Mouse (Mus musculus) right cerebral cortex, postnatal 36 days (tissue): ENCODE measurements around the gene Cnot4.
A peak's percentile ranks its signal among the peaks of the same experiment; 100 is the strongest.

Experiments used
- DNase-seq, 2 experiments: peaks; one replicate each; pipeline ENCODE4 v3.0.0; 2022; ENCODE audit warnings: low spot score in 2 of 2, mixed read lengths in 1 of 2

Cnot4 gene

DNA sequence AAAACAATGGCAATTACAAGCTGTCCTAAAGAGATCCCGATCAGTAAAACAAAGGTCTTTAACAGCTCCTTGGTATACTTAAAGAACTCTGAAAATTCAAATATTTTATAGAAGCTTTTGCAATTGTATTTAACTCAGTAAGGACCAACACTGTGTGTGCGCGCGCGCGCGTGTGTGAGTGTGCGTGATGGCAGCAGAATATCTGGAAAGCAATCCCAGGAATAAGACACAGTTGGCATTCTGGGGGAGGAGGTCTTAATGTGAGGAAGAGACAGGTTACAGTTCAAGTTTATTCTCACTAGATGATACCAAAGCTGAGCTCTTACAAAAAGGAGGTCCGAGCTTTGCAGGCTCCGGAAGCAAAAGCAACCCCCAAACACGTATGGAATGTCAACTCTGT lies 100.2 kb downstream of the Cnot4 start:
- no peak for DNase-seq

DNA sequence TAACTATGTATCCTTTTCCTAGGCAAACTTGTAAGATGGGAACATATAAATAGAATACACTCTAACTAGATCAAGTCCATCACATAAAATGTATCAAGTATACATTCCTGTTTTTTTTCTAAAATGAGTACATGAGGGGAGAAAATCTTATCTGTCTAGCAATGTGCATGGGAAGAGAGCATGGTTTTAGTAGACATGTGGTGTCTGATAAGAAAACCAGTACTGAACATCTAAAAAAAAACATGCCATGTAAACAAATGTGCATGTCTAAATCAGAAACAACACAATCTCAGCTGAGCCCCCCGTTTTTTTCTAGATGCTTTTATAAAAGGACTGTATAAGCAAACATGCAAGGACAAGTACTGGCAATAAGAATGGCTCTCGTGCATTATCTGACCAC lies 100.8 kb downstream of the Cnot4 start:
- DNase-seq: no peak

DNA sequence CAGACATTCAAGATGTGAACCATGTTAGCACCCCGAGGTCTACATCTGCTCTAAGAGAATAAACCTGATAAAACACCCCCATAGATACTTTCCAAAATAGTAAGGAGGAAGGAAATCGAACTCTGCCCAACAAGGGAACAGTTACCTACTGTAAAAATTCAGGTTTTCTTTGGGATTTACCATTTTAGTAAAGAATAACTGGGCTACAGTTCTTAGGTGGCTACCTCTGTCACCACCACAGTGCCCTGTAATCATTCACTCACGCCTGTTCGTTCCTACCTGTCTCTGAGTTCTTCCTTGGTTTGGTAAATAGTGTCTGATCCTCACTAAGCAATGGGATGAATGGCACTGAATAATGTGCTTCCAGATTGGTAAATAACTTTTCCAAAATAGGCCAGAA lies 102.7 kb downstream of the Cnot4 start:
- DNase-seq: no peak

DNA sequence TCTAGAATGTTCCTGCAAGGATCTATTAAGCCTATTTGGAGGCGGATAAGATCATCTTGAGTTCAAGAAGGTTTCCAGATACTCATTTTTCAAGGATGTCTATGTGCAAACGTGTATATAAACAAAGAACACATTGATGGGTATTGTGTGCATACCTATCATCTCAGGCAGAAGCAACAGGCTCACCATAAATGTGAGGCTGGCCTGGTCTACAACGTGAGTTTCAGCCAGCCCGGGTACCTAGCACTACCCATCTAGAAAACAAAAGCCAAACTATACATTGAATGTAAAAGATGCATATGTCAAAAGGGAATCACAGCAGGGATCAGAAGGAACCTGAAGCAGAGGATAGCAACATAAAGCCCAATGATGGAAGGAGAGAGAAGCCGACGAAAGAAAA lies 103.3 kb downstream of the Cnot4 start:
- DNase-seq: no peak

DNA sequence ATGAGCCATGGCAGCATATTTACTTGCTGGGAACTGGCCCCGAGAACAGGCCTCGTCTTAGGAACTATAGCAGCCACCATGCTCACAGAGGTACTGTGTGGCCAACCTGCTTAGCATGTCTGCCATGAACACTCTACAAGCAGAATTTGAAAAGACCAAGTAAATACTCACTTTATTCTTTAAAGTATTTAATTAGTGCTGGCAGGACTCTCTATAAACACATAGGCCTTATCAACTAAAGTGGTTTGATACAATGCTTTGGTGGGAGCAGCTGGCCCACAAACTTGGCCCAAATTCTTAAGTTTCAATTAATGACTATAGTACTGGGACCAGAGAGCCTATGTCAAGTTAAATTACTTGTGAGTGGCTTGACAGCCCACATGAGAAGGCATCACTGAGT lies 105.5 kb downstream of the Cnot4 start:
- no peak for DNase-seq

DNA sequence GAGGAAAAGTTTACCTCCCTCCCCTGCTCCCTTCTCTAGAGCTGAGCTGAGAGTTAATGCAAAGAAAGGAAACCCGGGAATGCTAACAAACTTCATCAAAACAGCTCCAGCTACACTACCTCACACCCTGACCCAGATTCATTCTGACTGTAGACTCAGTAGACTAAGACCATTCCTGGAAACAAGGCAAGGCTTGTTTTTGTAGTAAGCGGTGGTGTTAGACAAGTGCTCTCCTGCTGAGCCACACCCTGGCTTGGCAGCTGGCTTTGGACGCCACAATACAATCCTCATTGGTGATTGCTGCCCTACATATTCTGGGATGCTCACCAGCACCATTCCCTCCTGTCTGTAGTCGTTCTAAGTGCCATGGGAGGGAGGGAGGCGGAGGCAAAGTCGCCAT lies 106.3 kb downstream of the Cnot4 start:
- no peak for DNase-seq

DNA sequence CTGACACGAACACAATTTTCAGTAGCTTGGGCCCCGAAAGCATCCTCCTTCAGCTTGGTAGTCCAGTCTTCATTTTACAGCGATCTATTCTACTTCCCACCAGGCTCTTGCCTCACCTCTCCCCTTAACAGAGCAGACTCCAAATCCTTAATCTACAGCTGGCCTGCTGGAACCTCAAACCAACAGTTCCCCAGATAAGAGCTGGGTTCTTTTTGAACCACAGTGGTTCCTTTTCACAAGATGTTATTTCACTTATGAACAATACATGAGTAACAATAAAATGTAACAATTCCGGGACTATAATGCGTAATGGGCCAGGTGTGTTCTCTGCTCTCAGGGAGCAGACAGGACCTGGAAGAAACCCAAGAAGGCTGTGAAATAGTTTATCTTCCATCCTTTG lies 116.9 kb downstream of the Cnot4 start:
- no peak for DNase-seq

DNA sequence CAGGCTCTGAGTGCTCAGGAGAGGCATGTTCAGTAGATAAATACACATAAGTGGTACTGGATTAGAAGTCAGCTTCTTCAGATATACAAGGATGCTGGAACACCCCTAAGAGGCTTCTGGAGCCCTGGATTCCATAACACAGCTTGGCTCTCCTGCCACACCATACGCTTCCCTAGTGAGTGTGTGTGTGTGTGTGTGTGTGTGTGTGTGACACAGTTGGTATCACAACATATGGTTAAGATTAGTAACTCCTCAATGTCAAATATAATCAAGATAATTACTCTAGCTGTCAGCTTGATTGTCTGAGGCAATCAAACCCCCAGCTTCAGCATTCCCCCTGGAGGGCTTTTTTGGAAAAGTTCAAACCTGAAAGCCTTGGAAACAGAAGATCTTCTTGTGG lies 121.6 kb downstream of the Cnot4 start:
- no peak for DNase-seq

DNA sequence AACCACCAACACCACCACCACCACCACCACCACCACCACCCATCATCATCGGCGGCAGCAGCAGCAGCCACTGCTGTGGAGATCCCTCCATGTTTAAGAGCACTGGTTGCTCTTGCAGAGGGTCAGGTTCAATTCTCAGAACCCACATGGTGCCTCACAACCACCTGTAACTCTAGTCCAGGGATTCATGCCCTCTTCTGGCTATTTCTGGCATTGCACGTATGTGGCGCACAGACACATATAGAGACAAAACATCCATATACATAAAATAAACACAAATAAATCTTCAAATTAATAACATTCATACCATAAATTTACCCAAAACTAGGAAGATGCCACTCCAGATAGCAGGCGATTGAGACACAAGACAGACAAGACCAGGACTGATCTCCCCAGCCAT lies 122.8 kb downstream of the Cnot4 start:
- DNase-seq: no peak

DNA sequence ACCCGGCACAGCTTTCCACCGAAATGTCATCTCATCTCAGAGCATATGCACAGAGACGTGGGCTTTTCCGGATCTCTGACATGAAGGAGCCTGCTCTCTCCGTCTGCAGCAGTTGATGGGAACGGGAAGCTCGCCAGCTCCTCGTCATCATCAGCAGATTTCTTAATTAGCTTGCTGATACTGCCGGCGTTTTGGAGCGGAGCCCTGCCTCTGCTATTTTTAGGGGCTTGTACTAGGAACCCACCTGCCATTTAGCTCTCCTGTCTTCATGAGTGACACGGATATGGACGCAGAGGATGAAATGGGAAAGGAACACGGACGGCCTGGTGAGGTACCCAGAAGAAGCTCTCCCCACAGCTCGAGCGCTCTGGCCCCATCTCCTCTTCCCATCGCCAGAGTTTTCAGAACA lies 131.3 kb downstream of the Cnot4 start:
- peak; percentile 58 to 60 for DNase-seq

DNA sequence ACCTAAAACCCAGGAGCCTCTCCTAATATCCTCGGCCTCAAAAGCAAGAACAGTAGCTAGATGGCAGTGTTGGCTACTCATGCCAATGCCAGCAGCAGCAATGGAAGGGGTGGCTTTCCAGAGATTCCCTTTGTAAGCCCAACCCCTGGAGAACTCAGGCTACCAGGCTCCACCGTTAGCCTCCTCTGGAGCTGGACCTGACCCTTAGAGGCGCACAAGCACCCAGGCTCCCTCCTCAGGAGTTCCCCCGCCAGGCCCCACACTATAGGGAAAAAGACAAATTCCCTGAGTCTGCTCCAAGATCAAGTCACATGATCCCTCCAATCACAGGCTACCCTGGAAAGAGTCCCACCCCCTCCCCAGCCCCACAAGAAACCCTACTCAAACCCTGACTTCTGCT lies 134.4 kb downstream of the Cnot4 start:
- peak; percentile 33 to 46 for DNase-seq

DNA sequence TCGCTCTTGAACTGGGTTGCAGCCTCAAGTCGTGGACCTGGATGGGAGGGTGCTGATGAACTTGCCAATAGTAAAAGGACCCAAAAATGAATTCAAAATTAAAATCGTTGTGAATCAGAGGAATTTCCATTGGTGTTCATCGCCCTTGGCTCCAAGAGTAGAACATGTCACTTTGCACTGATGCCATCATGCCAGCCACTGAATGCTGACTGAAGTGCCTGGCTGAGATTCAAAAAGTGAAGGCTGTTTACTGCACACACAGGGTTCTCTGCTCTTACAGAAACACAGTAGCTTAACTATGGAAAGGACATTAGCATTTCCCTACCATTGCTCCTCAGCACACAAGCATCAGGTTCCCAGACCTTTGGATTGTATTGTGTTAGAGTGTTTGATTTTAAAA lies 137.0 kb downstream of the Cnot4 start:
- no peak for DNase-seq

DNA sequence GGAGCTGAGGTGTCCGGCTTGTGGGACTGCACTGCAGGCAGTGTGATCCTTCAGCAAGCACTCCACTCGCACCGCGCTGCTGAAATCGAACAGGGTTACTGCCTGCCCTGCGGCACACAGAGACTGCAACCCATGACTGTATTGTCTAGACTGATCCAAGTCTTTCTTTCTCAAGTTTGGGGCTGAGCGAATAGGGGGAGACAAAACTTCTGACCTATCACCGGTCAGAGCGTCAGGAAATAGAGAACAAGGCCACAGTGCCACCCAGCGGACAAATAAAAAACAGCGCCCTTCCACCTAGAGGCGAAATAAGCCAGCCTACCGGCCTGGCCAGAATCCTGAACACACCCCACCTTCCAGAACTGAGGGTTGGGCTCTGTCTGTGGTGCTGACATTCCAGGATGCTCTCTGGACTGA lies 138.3 kb downstream of the Cnot4 start:
- DNase-seq: peak; percentile 57 to 61

DNA sequence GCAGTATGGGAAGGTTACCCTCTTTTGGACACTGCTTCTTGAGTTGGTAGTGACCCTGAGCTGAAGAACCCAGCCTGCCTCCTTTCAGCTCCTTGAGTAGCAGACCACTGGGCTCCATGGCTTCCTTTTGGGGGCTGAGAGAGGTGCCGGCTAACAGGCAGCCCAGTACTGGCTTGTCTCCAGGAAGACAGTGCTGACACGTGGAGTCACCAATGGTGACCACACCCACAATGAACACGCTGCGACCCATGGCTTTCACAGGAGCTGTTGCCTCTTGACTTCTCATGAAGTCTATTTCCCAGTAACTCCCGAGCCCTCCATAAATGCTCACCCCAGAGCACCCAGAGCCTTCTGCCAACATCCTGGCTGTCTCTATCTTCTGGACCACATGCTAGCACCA lies 138.8 kb downstream of the Cnot4 start:
- no peak for DNase-seq

DNA sequence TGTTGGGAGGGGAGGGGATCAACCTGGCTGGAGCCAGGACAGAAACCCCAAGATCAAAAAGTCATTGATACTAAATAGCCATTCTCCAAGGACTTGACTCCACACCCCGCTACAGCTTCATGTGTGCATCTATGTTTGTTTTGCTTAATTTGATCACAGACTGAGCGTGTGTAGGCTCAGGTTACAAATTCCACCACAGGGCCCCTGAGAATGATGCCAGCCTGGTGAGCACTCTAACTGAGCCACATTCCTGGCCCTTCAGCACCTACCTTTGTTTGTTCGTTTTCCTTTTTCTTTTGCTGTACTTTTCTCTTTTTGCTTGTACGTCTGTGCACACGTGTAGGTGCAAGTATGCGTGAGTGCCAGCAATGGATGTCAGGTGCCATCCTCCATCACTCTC lies 144.3 kb downstream of the Cnot4 start:
- DNase-seq: no peak

DNA sequence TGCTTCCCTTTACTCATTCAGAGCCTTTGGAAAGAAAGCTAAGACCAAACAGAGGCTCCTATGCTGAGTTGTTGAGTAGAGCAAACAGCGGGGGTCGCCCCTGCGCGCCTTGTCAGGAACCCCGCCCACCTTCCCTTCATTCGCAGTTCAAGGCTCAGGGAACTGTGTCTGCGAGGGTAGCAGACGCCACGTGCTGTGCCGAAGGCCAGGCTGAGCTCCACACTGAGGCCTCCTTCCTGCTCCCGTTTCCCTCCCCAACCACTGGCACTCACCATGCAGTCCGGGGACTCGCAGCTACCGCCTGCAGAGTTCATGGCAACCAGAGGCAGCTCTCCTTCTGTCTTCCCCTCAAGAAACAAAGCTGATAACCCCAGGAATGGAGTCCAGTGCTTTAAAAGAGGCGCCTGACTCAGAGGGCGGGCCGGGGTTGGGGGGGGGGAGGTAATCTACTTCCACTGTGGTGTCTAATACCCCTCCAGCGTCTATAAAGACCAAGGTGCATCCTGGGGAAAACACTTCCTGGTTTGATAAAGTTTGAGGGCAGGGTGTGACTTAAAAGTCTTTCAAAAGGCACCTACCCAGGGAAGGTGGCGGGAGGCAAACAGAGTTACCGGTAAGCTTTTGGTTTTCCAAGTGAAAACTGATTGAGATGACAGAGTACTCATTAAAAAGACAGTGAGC lies 145.3 kb downstream of the Cnot4 start, which contains the start of gene Slc23a4:
TSS of gene Slc23a4 (minus strand) at position 324 of the 681 bp plus-strand sequence.
- DNase-seq: no peak

DNA sequence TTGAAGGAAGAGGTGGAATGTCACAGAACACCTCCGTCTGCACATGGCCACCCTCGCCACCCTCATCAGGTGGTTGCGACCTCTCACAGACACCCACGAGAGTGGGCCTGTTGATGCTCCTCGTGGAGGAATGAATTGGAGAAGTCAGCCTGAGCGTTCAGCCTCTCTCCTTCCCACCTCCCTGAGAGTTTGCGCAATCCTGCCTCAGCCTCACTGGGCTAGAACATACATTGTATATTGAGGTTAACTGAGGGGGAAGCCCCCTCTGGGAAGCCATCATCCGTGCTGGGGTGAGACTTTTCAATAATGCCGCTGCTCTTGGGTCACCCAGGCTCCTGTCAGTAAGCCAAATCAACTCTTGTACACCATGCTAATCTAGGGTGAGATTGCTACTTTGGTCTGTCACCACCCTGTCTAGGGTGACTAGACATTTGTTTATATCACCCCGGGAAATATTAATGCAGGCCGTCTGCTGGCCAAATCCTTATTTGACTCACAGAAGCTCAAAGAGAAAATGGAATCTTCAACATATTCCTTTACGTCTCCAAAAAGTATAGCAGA lies 146.4 kb downstream of the Cnot4 start:
- no peak for DNase-seq

DNA sequence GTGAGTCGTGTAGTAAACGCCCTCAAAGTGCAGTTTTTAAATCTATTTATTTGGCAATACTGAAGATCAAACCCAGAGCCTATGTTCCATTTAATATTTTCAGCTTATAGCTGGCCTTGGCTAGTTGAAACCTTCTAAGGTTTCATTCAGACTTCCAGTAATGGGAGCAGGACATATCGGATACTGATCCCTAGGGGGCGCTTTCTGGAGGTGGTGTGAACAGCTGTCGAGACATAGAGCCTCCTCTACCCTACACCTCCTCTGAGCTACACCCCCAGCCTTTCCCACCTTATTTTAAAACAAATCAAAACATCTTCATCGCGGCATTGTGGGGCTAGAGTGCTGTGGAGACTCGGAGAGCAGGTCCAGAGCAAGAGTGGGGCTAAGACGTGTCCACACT lies 152.9 kb downstream of the Cnot4 start:
- DNase-seq: no peak

DNA sequence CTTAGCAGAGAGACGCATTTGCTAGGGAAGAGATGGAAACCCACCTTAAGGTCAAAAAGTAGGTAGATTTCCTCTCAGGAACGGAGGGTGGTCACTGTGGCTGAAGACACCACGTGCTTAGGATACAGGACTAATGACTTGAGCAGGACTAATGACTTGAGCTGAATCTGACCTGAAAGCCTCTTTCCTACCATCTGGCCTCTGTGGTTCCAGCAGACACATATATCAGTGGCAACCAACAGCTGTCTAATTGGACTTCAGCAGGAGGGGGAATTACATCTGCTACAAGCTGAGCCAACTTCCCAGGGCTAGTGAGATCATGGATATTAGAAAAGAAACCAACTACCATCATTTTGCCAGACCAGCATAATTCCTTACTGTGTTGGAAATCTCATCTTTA lies 154.2 kb downstream of the Cnot4 start:
- DNase-seq: no peak
